Mouse (Mus musculus) bone marrow, adult 2 months (tissue): ENCODE results near the gene Efcab1. TPM values are rescaled to one million over a fixed set of nuclear protein-coding genes. Genes with fewer than 3 reads are reported as not detected.
"Not testable (repeated sequence)": the region's sequence is repeated elsewhere in the genome, so short reads cannot be mapped to it uniquely, and the experiment has no call there.

ENCODE experiments used
- H3K27ac ChIP-seq: fragments of 200-500 bp; 2 replicates; pipeline ENCODE4 v1.5.1; 2012; ENCODE audit warnings: low read depth, mild to moderate bottlenecking, control low read depth, inconsistent platforms, low read length; ENCODE audit not compliant: control insufficient read depth, poor library complexity, insufficient read depth
- H3K4me1 ChIP-seq: fragments of 200-500 bp; 2 replicates; pipeline ENCODE4 v1.6.1; 2011; ENCODE audit warnings: low read length; ENCODE audit not compliant: control insufficient read depth, insufficient read depth
- H3K4me3 ChIP-seq: fragments of 200-500 bp; replicated peaks from 2 replicates; pipeline ENCODE3; 2011; ENCODE audit warnings: mild to moderate bottlenecking, low read depth, low read length, control low read depth; ENCODE audit not compliant: control insufficient read depth
- CTCF ChIP-seq: fragments of 200-500 bp; IDR thresholded peaks from 2 replicates; pipeline ENCODE4 v1.5.1; 2011; ENCODE audit warnings: low read length, control low read depth; ENCODE audit not compliant: control insufficient read depth, insufficient read depth
- POLR2A ChIP-seq: fragments of 200-500 bp; IDR thresholded peaks from 2 replicates; pipeline ENCODE4 v1.6.1; 2011; ENCODE audit warnings: low read depth, mild to moderate bottlenecking, control low read depth, low read length, borderline replicate concordance; ENCODE audit not compliant: control insufficient read depth
- WGBS: fragments of 180-500 bp; shearing (Covaris S2); methylation state at CpG from one replicate; pipeline ENCODE4 v1.1.7; 2018; 5-methylcytosine and 5-hydroxymethylcytosine counted together
- polyA plus RNA-seq: library from polyadenylated mRNA; stranded (reverse); fragments of >200 nt; gene quantifications from 2 replicates; pipeline ENCODE4 v1.2.4, GENCODE M21; 2011; ENCODE audit warnings: low replicate concordance; ENCODE audit not compliant: missing spikeins, insufficient read depth, insufficient read length

Efcab1 gene
- not detected in 2 replicates for polyA plus RNA-seq

DNA sequence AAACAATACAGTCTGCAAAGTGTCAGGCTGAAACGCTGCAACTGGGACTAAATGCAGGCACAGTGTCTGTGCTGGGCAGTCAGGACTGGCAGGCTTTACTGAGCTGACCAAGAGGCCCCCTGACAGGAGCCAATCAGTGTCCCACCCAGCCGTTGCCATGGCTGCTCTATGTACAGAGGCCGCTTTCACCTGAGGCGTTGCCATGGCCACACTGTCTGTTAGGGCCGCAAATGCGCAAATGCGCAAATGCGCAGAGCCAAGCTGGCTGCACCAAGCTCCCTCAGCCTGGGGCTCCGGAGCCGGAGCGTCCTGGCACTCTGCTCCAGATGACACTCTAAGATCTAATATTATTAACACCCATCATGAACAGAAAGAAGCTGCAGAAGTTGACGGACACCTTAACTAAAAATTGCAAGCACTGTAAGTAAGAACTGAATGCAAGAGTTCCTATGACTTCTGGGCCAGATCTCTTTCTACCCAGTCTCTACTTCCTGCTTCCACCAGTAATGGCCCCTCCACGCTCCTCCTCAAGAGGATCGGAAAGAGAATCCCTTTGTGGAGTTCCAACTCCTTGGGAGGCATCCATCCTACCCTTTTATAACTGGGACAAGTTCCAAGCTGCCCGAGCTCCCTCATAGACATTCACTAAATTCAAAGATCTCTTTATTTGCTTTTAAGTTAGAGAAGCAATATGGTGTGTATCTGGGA lies at the start of gene Efcab1:
Efcab1 (plus strand) TSS at position 214 of the 708 bp plus-strand sequence.
- 26% methylated on average over 15 of the region's 15 CpGs for WGBS
- TF ChIP-seq POLR2A: no peak
- TF ChIP-seq CTCF: no peak
- no peak within 1 kb of the TSS for H3K27ac ChIP-seq
- H3K4me3 ChIP-seq: no peak within 1 kb of the TSS
- H3K4me1 ChIP-seq: no peaks in the 10 kb centered on the region

GRCm38 (mm10) chr16:14859443-14859842 lies 47.0 kb upstream of the Efcab1 start:
- Histone ChIP-seq H3K27ac (no peak overlapping the region), H3K4me3 (no peak overlapping the region), H3K4me1 (no peaks in the 10 kb centered on the region)
- TF ChIP-seq POLR2A (no peak), CTCF (no peak)

- Histone ChIP-seq H3K27ac (no peak overlapping the region), H3K4me1 (no peaks in the 10 kb centered on the region), H3K4me3 (no peak overlapping the region)
- WGBS: 28% methylated on average over 2 of the region's 2 CpGs
- TF ChIP-seq CTCF (no peak), POLR2A (no peak)
Observed at GRCm38 (mm10) chr16:14884916-14885315, 21.5 kb upstream of the Efcab1 start.

DNA sequence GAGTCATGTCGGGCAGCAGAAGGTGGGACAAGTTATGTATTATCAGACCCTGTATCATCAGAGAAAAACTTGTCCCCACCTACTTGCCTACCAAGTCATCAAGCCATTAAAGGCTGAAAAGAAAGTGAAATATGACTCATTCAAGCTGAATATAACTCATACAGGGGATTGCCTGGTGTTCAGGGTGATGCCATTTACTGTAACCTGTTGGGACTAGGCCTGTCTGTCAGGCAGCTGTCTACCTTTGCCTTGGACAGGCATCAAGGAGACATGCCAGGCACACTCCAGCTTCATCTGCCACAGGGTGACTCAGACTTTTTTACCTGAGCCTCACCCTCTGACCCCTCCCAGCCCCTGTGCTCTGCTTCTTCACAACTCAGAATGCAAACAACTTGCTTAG lies 21.0 kb upstream of the Efcab1 start:
- Histone ChIP-seq H3K27ac (no peak overlapping the region), H3K4me3 (no peak overlapping the region), H3K4me1 (no peaks in the 10 kb centered on the region)
- 59% methylated on average over 1 of the region's 1 CpGs for WGBS
- TF ChIP-seq POLR2A (no peak), CTCF (no peak)

GRCm38 (mm10) chr16:14892492-14892891 lies 13.9 kb upstream of the Efcab1 start:
- Histone ChIP-seq H3K27ac (no peak overlapping the region), H3K4me3 (no peak overlapping the region), H3K4me1 (no peaks in the 10 kb centered on the region)
- TF ChIP-seq CTCF (no peak), POLR2A (no peak)
- 59% methylated on average over 3 of the region's 3 CpGs for WGBS

DNA sequence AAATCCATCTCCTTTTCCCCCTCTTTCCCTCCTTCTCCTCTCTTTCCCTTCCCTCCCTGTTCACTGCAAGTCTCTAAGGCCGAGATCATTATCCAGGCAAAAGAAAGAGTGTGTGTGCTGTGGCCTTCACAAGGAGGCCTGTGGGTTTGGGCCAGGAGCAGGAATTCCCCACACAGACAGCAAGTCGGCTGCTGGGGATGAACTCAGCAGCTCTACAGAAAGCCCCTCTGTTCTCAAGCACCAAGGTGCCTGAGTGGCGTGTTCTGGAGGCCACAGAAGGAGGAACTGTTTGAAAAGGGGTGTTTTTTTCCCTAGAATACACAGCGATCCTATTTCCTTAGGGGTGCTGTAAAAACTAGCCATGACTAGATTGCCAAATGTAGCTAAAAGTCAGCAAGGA lies 12.5 kb upstream of the Efcab1 start:
- no peaks in the 10 kb centered on the region for H3K4me1 ChIP-seq
- H3K4me3 ChIP-seq: no peak overlapping the region
- H3K27ac ChIP-seq: no peak overlapping the region
- no peak for TF ChIP-seq POLR2A
- no peak for TF ChIP-seq CTCF
- WGBS: 47% methylated on average over 4 of the region's 4 CpGs

DNA sequence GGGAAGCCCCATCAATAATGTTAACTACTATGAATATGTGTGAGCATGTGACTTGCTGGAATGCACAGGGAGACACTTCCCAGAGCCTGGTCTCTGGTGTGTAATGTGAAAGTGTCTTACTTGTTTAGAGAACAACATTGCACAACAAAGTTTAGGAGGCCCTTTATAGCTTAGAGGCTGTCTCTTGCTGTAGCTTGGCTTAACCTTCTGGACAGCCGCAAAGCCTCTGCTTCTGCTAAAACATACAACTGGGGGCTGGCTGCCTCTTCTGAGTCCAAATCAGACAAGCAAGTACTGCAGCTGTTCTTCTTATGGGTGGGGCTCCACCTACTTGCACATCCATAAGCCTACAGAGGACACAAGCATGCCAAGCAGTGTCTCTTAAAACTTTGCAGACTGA lies 11.7 kb upstream of the Efcab1 start:
- WGBS: 85% methylated on average over 1 of the region's 1 CpGs
- Histone ChIP-seq H3K4me3 (no peak overlapping the region), H3K27ac (no peak overlapping the region), H3K4me1 (no peaks in the 10 kb centered on the region)
- TF ChIP-seq CTCF (no peak), POLR2A (no peak)

- no peaks in the 10 kb centered on the region for H3K4me1 ChIP-seq
- H3K4me3 ChIP-seq: no peak overlapping the region
- 48% methylated on average over 2 of the region's 2 CpGs for WGBS
- no peak overlapping the region for H3K27ac ChIP-seq
- TF ChIP-seq POLR2A (no peak), CTCF (no peak)
Observed at GRCm38 (mm10) chr16:14895543-14895942, 10.9 kb upstream of the Efcab1 start.

DNA sequence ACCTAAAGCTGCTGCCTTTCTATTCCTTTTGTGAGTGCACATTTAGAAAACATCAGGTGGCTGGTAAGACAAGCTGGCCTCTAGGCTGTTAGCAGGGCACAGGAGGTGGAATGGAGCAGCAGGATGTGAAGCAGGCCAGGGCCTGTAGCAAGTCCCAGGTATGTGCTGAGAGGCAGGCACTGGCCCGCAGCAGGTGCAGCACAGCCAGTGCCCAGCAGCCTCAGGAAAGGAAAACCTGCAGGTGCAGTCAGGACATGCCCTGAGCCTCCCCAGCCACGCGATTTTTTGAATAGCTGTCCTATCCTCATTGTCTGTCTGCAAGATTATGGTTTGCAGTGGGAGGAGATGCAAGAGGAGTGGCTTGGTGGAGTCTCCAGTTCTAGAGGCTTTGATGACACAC lies 24.3 kb downstream of the Efcab1 start:
- H3K4me3 ChIP-seq, H3K27ac ChIP-seq, H3K4me1 ChIP-seq: not testable (repeated sequence)
- 31% methylated on average over 3 of the region's 3 CpGs for WGBS

DNA sequence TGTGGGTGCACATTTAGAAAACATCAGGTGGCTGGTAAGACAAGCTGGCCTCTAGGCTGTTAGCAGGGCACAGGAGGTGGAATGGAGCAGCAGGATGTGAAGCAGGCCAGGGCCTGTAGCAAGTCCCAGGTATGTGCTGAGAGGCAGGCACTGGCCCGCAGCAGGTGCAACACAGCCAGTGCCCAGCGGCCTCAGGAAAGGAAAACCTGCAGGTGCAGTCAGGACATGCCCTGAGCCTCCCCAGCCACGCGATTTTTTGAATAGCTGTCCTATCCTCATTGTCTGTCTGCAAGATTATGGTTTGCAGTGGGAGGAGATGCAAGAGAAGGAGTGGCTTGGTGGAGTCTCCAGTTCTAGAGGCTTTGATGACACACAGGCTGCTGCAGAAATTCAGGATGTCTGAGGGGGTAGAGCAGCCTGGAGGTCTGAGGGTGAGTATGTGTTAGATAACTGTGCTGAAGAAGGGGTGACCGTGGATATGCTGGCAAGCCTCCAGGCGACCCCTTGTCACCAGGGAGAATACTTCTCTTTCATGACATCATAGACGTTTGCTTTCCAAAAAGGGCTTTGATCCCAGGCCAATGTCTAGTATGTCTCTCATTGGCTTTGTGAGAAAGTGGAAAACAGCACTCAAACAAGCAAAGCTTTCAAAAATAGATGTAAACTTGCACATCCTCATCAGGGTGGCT lies 30.2 kb downstream of the Efcab1 start:
- not testable (repeated sequence) for H3K4me1 ChIP-seq, H3K27ac ChIP-seq, H3K4me3 ChIP-seq
- 68% methylated on average over 7 of the region's 7 CpGs for WGBS
